Mouse (Mus musculus): Measurements from ENCODE around the gene Ralgapa2. TPM values are rescaled to one million over a fixed set of nuclear protein-coding genes. Genes with fewer than 3 reads are reported as not detected.

Gene Ralgapa2
- polyA plus RNA-seq, 1 experiment = 21.1 TPM

- no peak for DNase-seq
- WGBS = 28% methylated on average over 8 of the region's 8 CpGs
- Histone ChIP-seq H3K4me1 (ENCODE audit: control insufficient read depth, insufficient read depth, low read length) (no peaks in the 10 kb centered on the region; the same call in 1 of the 2 replicates), H3K4me3 (replicated peaks; ENCODE audit: extremely low read depth, low read depth, low read length) (no peak overlapping the region)
- TF ChIP-seq POLR2A (IDR thresholded peaks at IDR 0.05; ENCODE audit: borderline replicate concordance, extremely low read depth, low read depth, low read length) (no peak), CTCF (IDR thresholded peaks at IDR 0.05; ENCODE audit: insufficient read depth, low read length) (no peak)
Observed at GRCm38 (mm10) chr2:146533118-146533949, 21.2 kb upstream of the Ralgapa2 start.

DNA sequence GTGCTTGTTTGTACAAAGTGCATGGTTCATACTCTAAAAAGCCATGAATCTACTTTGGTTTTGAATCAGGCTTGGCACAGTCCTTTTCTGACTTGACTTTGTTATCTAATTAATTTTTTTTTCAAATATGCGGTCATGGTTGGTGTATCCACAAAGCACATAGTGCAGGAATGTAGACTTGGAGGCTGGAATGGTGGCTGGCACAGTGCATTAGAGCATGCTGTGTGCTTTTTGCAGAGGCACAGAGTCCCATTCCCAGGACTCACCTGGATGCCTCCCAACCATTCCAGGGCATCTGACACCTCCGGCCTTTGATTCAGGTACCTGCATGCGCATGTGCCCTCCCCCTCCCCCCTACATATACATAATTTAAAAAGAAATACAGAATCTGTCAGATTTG lies 20.3 kb upstream of the Ralgapa2 start:
- DNase-seq = no peak
- Histone ChIP-seq H3K4me1 (ENCODE audit: control insufficient read depth, insufficient read depth, low read length) (no peaks in the 10 kb centered on the region; the same call in 1 of the 2 replicates), H3K4me3 (replicated peaks; ENCODE audit: extremely low read depth, low read depth, low read length) (no peak overlapping the region)
- 80% methylated on average over 3 of the region's 3 CpGs for WGBS
- TF ChIP-seq POLR2A (IDR thresholded peaks at IDR 0.05; ENCODE audit: borderline replicate concordance, extremely low read depth, low read depth, low read length) (no peak), CTCF (IDR thresholded peaks at IDR 0.05; ENCODE audit: insufficient read depth, low read length) (no peak)

DNA sequence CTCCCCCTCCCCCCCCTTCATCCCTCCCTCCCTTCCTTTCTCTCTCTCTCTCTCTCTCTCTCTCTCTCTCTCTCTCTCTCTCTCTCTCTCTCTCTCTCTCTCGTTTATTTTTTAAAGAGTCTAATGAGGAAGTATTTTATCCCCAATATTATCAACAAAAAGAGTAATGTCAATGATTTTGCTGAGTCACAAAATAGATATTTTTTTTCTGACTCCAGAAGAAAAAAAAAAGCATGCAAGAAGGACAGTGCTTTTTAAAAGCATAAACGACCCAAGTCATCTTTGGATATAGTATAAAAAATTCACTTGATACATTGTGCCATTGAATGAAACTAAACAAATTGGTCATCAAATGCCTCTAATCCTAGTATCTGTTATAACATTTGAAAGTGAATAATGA lies 13.3 kb upstream of the Ralgapa2 start:
- H3K4me3 ChIP-seq (replicated peaks; ENCODE audit: extremely low read depth, low read depth, low read length) = no peak overlapping the region
- peaks cover 2% of the 10 kb centered on the region; the same call in 1 of the 2 replicates for H3K4me1 ChIP-seq (ENCODE audit: control insufficient read depth, insufficient read depth, low read length)
- TF ChIP-seq POLR2A (IDR thresholded peaks at IDR 0.05; ENCODE audit: borderline replicate concordance, extremely low read depth, low read depth, low read length) (no peak), CTCF (IDR thresholded peaks at IDR 0.05; ENCODE audit: insufficient read depth, low read length) (no peak)
- DNase-seq = no peak
- WGBS = 30% methylated on average over 2 of the region's 2 CpGs

GRCm38 (mm10) chr2:146524685-146525415 lies 12.7 kb upstream of the Ralgapa2 start:
- no peak for DNase-seq
- TF ChIP-seq CTCF (IDR thresholded peaks at IDR 0.05; ENCODE audit: insufficient read depth, low read length) = no peak
- no peak for TF ChIP-seq POLR2A (IDR thresholded peaks at IDR 0.05; ENCODE audit: borderline replicate concordance, extremely low read depth, low read depth, low read length)
- Histone ChIP-seq H3K4me1 (ENCODE audit: control insufficient read depth, insufficient read depth, low read length) (peaks cover 2% of the 10 kb centered on the region; the same call in 1 of the 2 replicates), H3K4me3 (replicated peaks; ENCODE audit: extremely low read depth, low read depth, low read length) (no peak overlapping the region)
- 67% methylated on average over 4 of the region's 4 CpGs for WGBS

GRCm38 (mm10) chr2:146516894-146517293 lies 4.8 kb upstream of the Ralgapa2 start:
- 65% methylated on average over 2 of the region's 2 CpGs for WGBS
- H3K4me1 ChIP-seq (ENCODE audit: control insufficient read depth, insufficient read depth, low read length) = no peaks in the 10 kb centered on the region; the same call in 1 of the 2 replicates
- TF ChIP-seq CTCF (IDR thresholded peaks at IDR 0.05; ENCODE audit: insufficient read depth, low read length) = no peak
- TF ChIP-seq POLR2A (IDR thresholded peaks at IDR 0.05; ENCODE audit: borderline replicate concordance, extremely low read depth, low read depth, low read length) = no peak
- H3K4me3 ChIP-seq (replicated peaks; ENCODE audit: extremely low read depth, low read depth, low read length) = no peak overlapping the region
- DNase-seq = no peak

DNA sequence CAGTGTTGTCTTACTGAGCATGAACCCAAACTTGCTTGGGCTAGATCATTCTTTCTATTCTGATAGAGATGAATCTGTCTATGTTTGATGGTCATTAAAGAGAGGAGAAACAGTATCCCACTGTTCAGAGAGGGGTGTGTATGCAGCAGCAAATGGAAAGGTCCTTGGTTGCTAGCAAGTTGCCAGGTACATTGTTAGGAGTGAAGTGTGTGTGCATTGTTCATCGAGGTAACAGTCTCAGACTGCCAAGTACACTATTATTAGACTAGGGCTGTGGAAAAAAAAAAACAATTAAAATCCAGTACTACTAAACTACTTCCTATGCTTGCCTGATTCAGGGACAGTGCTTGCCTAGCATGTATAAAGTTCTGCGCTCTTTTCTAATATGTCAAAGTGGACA lies 2.9 kb upstream of the Ralgapa2 start:
- Histone ChIP-seq H3K4me3 (replicated peaks; ENCODE audit: extremely low read depth, low read depth, low read length) (no peak overlapping the region), H3K4me1 (ENCODE audit: control insufficient read depth, insufficient read depth, low read length) (peaks cover 3% of the 10 kb centered on the region; the same call in 1 of the 2 replicates)
- TF ChIP-seq POLR2A (IDR thresholded peaks at IDR 0.05; ENCODE audit: borderline replicate concordance, extremely low read depth, low read depth, low read length) (no peak), CTCF (IDR thresholded peaks at IDR 0.05; ENCODE audit: insufficient read depth, low read length) (no peak)
- DNase-seq = no peak
- 59% methylated on average over 2 of the region's 2 CpGs for WGBS

GRCm38 (mm10) chr2:146512581-146512920 lies 407 bp upstream of the Ralgapa2 start:
- Histone ChIP-seq H3K4me3 (replicated peaks; ENCODE audit: extremely low read depth, low read depth, low read length) (no peak overlapping the region), H3K4me1 (ENCODE audit: control insufficient read depth, insufficient read depth, low read length) (peaks cover 3% of the 10 kb centered on the region; the same call in 1 of the 2 replicates)
- TF ChIP-seq CTCF (IDR thresholded peaks at IDR 0.05; ENCODE audit: insufficient read depth, low read length) (no peak), POLR2A (IDR thresholded peaks at IDR 0.05; ENCODE audit: borderline replicate concordance, extremely low read depth, low read depth, low read length) (no peak)
- WGBS = 41% methylated on average over 2 of the region's 2 CpGs
- peak; percentile 38 for DNase-seq

DNA sequence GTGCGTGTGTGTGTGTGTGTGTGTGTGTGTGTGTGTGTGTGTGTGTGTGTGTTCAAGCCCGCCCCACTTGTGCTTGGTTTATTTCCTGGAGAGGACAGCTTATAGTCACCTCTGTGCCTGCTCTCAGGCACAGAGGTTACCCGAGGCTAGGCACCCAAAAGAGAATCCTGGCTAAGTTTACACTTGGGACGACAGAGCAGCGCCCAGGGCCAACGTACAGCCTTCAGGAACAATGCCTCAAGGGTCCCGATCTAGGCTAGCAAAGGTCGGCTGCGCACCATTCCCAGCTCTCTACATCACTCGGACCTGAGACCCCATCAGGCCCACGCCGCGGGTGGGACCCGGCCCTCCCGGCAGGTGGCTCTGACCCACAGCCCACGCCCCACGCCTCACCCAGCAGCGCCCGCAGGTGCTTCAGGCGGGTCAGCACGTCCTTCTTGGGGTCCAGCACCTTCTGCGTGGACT lies 711 bp downstream of the Ralgapa2 start:
- no peak for DNase-seq
- H3K4me3 ChIP-seq (replicated peaks; ENCODE audit: extremely low read depth, low read depth, low read length) = peak overlapping the region; percentile 76
- H3K4me1 ChIP-seq (ENCODE audit: control insufficient read depth, insufficient read depth, low read length) = peaks cover 3% of the 10 kb centered on the region; the same call in 1 of the 2 replicates
- TF ChIP-seq CTCF (IDR thresholded peaks at IDR 0.05; ENCODE audit: insufficient read depth, low read length) (no peak), POLR2A (IDR thresholded peaks at IDR 0.05; ENCODE audit: borderline replicate concordance, extremely low read depth, low read depth, low read length) (no peak)
- 3% methylated on average over 22 of the region's 22 CpGs for WGBS

DNA sequence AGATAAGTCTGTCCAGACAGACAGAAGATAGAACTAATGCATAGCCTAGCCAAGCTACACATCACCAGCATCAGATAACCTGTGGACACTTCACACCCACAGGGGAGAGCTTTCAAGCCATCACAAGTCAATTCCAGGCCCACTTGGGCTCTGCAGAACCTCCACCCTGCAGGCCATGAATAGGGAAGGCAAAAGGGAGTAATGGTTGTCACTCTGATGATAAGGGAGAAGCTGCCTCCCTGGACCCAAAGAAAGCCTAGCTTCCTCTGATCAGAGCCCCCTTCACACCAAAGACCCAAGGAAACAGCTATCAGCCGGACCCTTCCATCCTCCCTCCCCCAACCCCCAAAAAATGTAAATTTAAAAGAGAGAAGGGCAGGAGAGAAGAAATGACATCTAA lies 1.4 kb downstream of the Ralgapa2 start:
- no peak for DNase-seq
- 26% methylated on average over 1 of the region's 1 CpGs for WGBS
- no peak for TF ChIP-seq CTCF (IDR thresholded peaks at IDR 0.05; ENCODE audit: insufficient read depth, low read length)
- TF ChIP-seq POLR2A (IDR thresholded peaks at IDR 0.05; ENCODE audit: borderline replicate concordance, extremely low read depth, low read depth, low read length) = no peak
- Histone ChIP-seq H3K4me1 (ENCODE audit: control insufficient read depth, insufficient read depth, low read length) (peaks cover 3% of the 10 kb centered on the region; the same call in 1 of the 2 replicates), H3K4me3 (replicated peaks; ENCODE audit: extremely low read depth, low read depth, low read length) (peak overlapping the region; percentile 76)
